Mouse (Mus musculus): ENCODE measurements around the gene Wwox. TPM values are rescaled to one million over a fixed set of nuclear protein-coding genes. Genes with fewer than 3 reads are reported as not detected.

Gene Wwox
- polyA plus RNA-seq, 1 experiment from 2014 or later, result 6.6 TPM

GRCm38 (mm10) chr8:115026201-115026600 is 586.7 kb downstream of the Wwox start:
- no peak overlapping the region for H3K4me3 ChIP-seq (ENCODE audit: inconsistent target)
- no peaks in the 10 kb centered on the region for H3K36me3 ChIP-seq (ENCODE audit: inconsistent target)
- H3K79me2 ChIP-seq (ENCODE audit: inconsistent target), result no peaks in the 10 kb centered on the region
- no peak overlapping the region for H3K27ac ChIP-seq
- WGBS (ENCODE audit: missing documents), result 94% methylated on average over 6 of the region's 7 CpGs

DNA sequence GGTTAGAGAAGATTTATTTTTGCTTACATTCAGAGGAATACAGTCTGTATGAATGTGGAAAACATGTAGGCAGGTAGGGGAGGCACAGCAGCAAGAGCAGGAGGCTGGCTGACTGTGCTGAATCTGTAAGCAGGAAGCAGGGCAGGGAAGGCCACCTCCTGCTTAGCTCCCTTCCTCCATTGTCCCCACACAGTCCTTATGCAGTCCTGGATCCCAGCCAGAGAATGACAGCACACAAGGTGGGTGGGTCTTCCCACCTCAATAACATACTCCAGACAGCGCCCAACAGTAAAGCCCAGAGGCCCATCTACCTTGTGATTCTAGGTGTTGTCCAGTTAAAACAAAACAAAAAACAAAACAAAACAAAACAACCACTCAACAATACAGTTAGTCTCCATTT is 593.7 kb downstream of the Wwox start:
- Histone ChIP-seq H3K4me3 (ENCODE audit: inconsistent target) (no peak overlapping the region), H3K27ac (no peak overlapping the region), H3K79me2 (ENCODE audit: inconsistent target) (no peaks in the 10 kb centered on the region), H3K36me3 (ENCODE audit: inconsistent target) (no peaks in the 10 kb centered on the region)
- WGBS (ENCODE audit: missing documents), result 92% methylated on average over 1 of the region's 1 CpGs

- no peak overlapping the region for H3K27ac ChIP-seq
- 90% methylated on average over 9 of the region's 9 CpGs for WGBS (ENCODE audit: missing documents)
- no peaks in the 10 kb centered on the region for H3K79me2 ChIP-seq (ENCODE audit: inconsistent target)
- H3K4me3 ChIP-seq (ENCODE audit: inconsistent target), result no peak overlapping the region
- H3K36me3 ChIP-seq (ENCODE audit: inconsistent target), result no peaks in the 10 kb centered on the region
These were observed 596.6 kb downstream of the Wwox start for GRCm38 (mm10) chr8:115036016-115036415.

DNA sequence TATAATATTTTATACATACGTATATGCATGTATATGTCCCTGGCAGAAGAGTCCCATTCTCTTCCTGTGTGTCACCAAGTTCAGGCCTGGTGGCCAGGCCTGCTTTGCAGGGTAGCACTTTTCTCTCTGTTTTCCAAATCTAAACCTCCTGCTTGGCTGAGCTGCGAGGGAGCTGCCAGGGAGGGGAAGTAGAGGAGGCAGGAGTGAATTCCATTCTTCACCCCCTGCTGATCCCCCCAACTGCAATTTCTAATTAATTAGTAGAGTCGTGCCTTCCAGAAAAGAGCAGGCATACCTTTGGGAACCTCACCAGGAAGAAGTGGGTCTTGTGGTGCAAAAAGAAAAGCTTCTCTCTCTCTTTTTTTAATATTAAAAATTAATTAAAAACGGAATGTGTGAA is 599.0 kb downstream of the Wwox start:
- no peak overlapping the region for H3K4me3 ChIP-seq (ENCODE audit: inconsistent target)
- 91% methylated on average over 4 of the region's 4 CpGs for whole genome bisulfite sequencing (ENCODE audit: missing documents)
- no peaks in the 10 kb centered on the region for H3K36me3 ChIP-seq (ENCODE audit: inconsistent target)
- H3K79me2 ChIP-seq (ENCODE audit: inconsistent target), result no peaks in the 10 kb centered on the region
- H3K27ac ChIP-seq, result no peak overlapping the region

DNA sequence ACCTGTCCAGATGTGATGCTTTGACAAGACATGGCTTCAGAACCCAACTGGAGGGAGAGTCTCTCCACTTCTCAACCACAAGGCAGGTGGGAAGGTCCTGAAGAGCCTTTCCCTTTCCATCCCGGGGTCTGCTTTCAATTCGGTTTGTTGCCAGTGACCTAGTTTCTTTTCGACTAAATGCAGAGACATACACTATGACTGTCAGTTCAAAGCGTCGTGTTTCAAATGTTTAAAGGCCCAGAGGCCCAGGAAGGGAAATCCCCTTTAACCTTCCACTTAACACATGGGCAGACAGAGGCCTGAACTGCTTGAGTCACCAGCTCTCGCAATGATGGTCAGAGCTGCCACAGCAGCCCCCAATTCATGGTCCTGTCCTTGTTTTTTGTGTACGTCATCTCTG is 606.3 kb downstream of the Wwox start:
- Histone ChIP-seq H3K79me2 (ENCODE audit: inconsistent target) (no peaks in the 10 kb centered on the region), H3K4me3 (ENCODE audit: inconsistent target) (no peak overlapping the region), H3K27ac (no peak overlapping the region), H3K36me3 (ENCODE audit: inconsistent target) (no peaks in the 10 kb centered on the region)
- 73% methylated on average over 7 of the region's 7 CpGs for WGBS (ENCODE audit: missing documents)

GRCm38 (mm10) chr8:115046496-115046895 is 607.0 kb downstream of the Wwox start:
- WGBS (ENCODE audit: missing documents), result 72% methylated on average over 2 of the region's 4 CpGs

DNA sequence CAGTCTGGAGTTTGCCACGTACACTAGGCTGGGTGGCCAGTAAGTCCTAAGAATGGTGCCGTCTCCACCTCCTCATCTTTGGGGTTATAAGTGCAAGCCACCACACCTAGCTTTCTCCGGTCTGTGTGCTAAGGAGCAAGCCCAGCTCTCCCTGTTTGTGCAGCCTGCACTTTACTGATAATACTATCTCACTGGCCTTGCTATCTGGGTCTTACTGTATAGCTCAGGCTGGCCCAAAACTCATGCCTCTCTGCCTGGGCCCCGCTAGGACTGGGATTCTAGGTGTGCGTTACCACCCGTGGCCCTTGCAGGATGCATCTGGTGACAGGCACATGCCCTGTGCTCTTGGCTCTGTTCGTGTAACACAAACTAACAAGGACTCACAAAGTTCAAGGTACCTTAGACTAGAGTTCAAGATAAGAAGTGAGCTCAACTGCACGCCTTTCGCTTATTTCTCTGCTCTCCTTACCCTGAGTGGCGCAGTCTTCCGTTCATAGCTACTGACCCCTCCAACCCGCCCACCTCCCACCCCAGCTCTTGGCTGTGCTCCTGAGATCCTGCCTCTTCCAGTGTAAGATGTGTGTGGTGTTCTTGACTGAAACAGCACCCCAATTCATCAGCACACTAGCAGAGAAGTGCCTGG is 618.9 kb downstream of the Wwox start:
- 92% methylated on average over 12 of the region's 12 CpGs for WGBS (ENCODE audit: missing documents)
- Histone ChIP-seq H3K79me2 (ENCODE audit: inconsistent target) (no peaks in the 10 kb centered on the region), H3K36me3 (ENCODE audit: inconsistent target) (no peaks in the 10 kb centered on the region), H3K27ac (no peak overlapping the region), H3K4me3 (ENCODE audit: inconsistent target) (no peak overlapping the region)

More at GRCm38 (mm10) chr8:115046496-115046895, 607.0 kb downstream of the Wwox start:
- no peaks in the 10 kb centered on the region for H3K36me3 ChIP-seq (ENCODE audit: inconsistent target)
- no peaks in the 10 kb centered on the region for H3K79me2 ChIP-seq (ENCODE audit: inconsistent target)
- no peak overlapping the region for H3K4me3 ChIP-seq (ENCODE audit: inconsistent target)
- H3K27ac ChIP-seq, result no peak overlapping the region

GRCm38 (mm10) chr8:115063623-115064022 is 624.2 kb downstream of the Wwox start:
- Histone ChIP-seq H3K27ac (no peak overlapping the region), H3K4me3 (ENCODE audit: inconsistent target) (no peak overlapping the region), H3K36me3 (ENCODE audit: inconsistent target) (no peaks in the 10 kb centered on the region), H3K79me2 (ENCODE audit: inconsistent target) (no peaks in the 10 kb centered on the region)
- WGBS (ENCODE audit: missing documents), result 97% methylated on average over 5 of the region's 5 CpGs

- no peak overlapping the region for H3K27ac ChIP-seq
- no peak overlapping the region for H3K4me3 ChIP-seq (ENCODE audit: inconsistent target)
- 92% methylated on average over 13 of the region's 15 CpGs for WGBS (ENCODE audit: missing documents)
- H3K79me2 ChIP-seq (ENCODE audit: inconsistent target), result no peaks in the 10 kb centered on the region
- H3K36me3 ChIP-seq (ENCODE audit: inconsistent target), result no peaks in the 10 kb centered on the region
These were observed 625.2 kb downstream of the Wwox start for GRCm38 (mm10) chr8:115064691-115065090.

GRCm38 (mm10) chr8:115065386-115065785 is 625.9 kb downstream of the Wwox start:
- WGBS (ENCODE audit: missing documents), result 97% methylated on average over 7 of the region's 7 CpGs
- Histone ChIP-seq H3K79me2 (ENCODE audit: inconsistent target) (no peaks in the 10 kb centered on the region), H3K27ac (no peak overlapping the region), H3K36me3 (ENCODE audit: inconsistent target) (no peaks in the 10 kb centered on the region), H3K4me3 (ENCODE audit: inconsistent target) (no peak overlapping the region)

GRCm38 (mm10) chr8:115066550-115067058 is 627.1 kb downstream of the Wwox start:
- Histone ChIP-seq H3K36me3 (ENCODE audit: inconsistent target) (no peaks in the 10 kb centered on the region), H3K79me2 (ENCODE audit: inconsistent target) (no peaks in the 10 kb centered on the region), H3K27ac (no peak overlapping the region), H3K4me3 (ENCODE audit: inconsistent target) (no peak overlapping the region)
- 92% methylated on average over 8 of the region's 8 CpGs for WGBS (ENCODE audit: missing documents)

GRCm38 (mm10) chr8:115068723-115069122 is 629.3 kb downstream of the Wwox start:
- Histone ChIP-seq H3K36me3 (ENCODE audit: inconsistent target) (no peaks in the 10 kb centered on the region), H3K4me3 (ENCODE audit: inconsistent target) (no peak overlapping the region), H3K79me2 (ENCODE audit: inconsistent target) (no peaks in the 10 kb centered on the region), H3K27ac (no peak overlapping the region)
- WGBS (ENCODE audit: missing documents), result 78% methylated on average over 5 of the region's 5 CpGs

DNA sequence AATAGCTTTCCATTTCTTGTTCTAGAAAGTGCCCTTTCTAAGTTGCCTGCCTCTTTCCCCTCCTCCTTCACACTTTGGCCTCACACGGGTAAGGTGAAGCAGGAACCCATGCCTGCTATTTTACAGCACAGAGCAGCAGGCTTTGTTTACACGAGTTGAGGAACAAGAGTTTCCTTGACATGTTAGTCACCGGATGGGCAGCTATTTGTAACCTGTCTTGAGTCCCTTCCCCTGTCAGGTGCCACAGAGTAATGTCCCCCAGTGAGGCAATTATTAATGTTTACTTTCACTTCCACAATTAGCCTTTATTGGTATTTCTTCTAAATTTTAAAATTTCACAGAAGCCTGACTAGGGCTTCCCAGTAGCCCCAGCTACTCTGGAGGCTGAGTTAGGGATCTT is 630.8 kb downstream of the Wwox start:
- H3K4me3 ChIP-seq (ENCODE audit: inconsistent target), result no peak overlapping the region
- no peaks in the 10 kb centered on the region for H3K79me2 ChIP-seq (ENCODE audit: inconsistent target)
- no peak overlapping the region for H3K27ac ChIP-seq
- 7% methylated on average over 3 of the region's 3 CpGs for WGBS (ENCODE audit: missing documents)
- H3K36me3 ChIP-seq (ENCODE audit: inconsistent target), result no peaks in the 10 kb centered on the region

GRCm38 (mm10) chr8:115071231-115071630 is 631.8 kb downstream of the Wwox start:
- no peak overlapping the region for H3K4me3 ChIP-seq (ENCODE audit: inconsistent target)
- 95% methylated on average over 12 of the region's 12 CpGs for WGBS (ENCODE audit: missing documents)
- H3K79me2 ChIP-seq (ENCODE audit: inconsistent target), result no peaks in the 10 kb centered on the region
- no peaks in the 10 kb centered on the region for H3K36me3 ChIP-seq (ENCODE audit: inconsistent target)
- no peak overlapping the region for H3K27ac ChIP-seq

GRCm38 (mm10) chr8:115078296-115078695 is 638.8 kb downstream of the Wwox start:
- 93% methylated on average over 5 of the region's 7 CpGs for WGBS (ENCODE audit: missing documents)
- Histone ChIP-seq H3K4me3 (ENCODE audit: inconsistent target) (no peak overlapping the region), H3K36me3 (ENCODE audit: inconsistent target) (no peaks in the 10 kb centered on the region), H3K27ac (no peak overlapping the region), H3K79me2 (ENCODE audit: inconsistent target) (no peaks in the 10 kb centered on the region)
